Mouse (Mus musculus) heart, embryonic 16.5 days (tissue): ENCODE results near the gene Serinc2. TPM values are rescaled to one million over a fixed set of nuclear protein-coding genes. Genes with fewer than 3 reads are reported as not detected.
A peak's percentile ranks its signal among the peaks of the same experiment; 100 is the strongest.

ENCODE experiments used
- ATAC-seq: fragments of 200-750 bp; cut with Nextera tagmentation; replicated peaks from 2 replicates; pipeline ENCODE4 v1.8.0; 2017; ENCODE audit warnings: moderate number of reproducible peaks; ENCODE audit not compliant: insufficient read depth, low FRiP score; ENCODE audit errors: extremely low read depth
- H3K27ac ChIP-seq: fragments of 300-500 bp; sonication (generic); 2 replicates; pipeline ENCODE4 v1.5.1; 2014; ENCODE audit warnings: mild to moderate bottlenecking, low read length, control low read depth, moderate library complexity
- H3K27me3 ChIP-seq: fragments of 300-500 bp; sonication (generic); 2 replicates; pipeline ENCODE4 v1.6.1; 2014; ENCODE audit warnings: low read length, mixed read lengths; ENCODE audit not compliant: control insufficient read depth, insufficient read depth
- H3K36me3 ChIP-seq: fragments of 300-500 bp; sonication (generic); 2 replicates; pipeline ENCODE4 v1.6.1; 2014; ENCODE audit not compliant: control insufficient read depth, insufficient read depth
- H3K4me1 ChIP-seq: fragments of 300-500 bp; sonication (generic); 2 replicates; pipeline ENCODE4 v1.6.1; 2014; ENCODE audit warnings: low read length, mixed read lengths; ENCODE audit not compliant: control insufficient read depth, insufficient read depth
- H3K4me2 ChIP-seq: fragments of 300-500 bp; sonication (generic); 2 replicates; pipeline ENCODE4 v1.6.1; 2014; ENCODE audit warnings: low read depth, mild to moderate bottlenecking, control low read depth, low read length
- H3K4me3 ChIP-seq: fragments of 300-500 bp; sonication (generic); 2 replicates; pipeline ENCODE4 v1.5.1; 2014; ENCODE audit warnings: mild to moderate bottlenecking, control low read depth, low read length
- H3K9ac ChIP-seq: fragments of 300-500 bp; sonication (generic); 2 replicates; pipeline ENCODE4 v1.6.1; 2014; ENCODE audit warnings: low read length, control low read depth
- H3K9me3 ChIP-seq: fragments of 300-500 bp; sonication (generic); replicated peaks from 2 replicates; pipeline ENCODE4 v1.6.1; 2016; ENCODE audit warnings: low read length; ENCODE audit not compliant: control insufficient read depth
- WGBS: fragments of 180-500 bp; shearing (Covaris S2); extraction: QIAGEN DNeasy Blood & Tissue Kit; methylation state at CpG from one replicate; pipeline ENCODE4 v1.1.7; 2014; 5-methylcytosine and 5-hydroxymethylcytosine counted together
- polyA plus RNA-seq: library from polyadenylated mRNA; unstranded; fragments of >200 nt; fragmentation: Nextera tagmentation; extraction: Ambion mirVana; gene quantifications from 2 replicates; pipeline ENCODE4 v1.2.1, GENCODE M21; 2015

Gene Serinc2
- 5.4 and 6.4 TPM in 2 replicates for polyA plus RNA-seq

GRCm38 (mm10) chr4:130279105-130279504, at the start of gene Serinc2:
Serinc2 (minus strand) TSS chr4:130279205.
- Histone ChIP-seq H3K27ac (no peak within 1 kb of the TSS), H3K27me3 (peaks cover 49% of the 10 kb centered on the region), H3K4me3 (no peak within 1 kb of the TSS), H3K4me1 (peaks cover 4% of the 10 kb centered on the region), H3K4me2 (no peak within 1 kb of the TSS), H3K36me3 (no peaks in the 10 kb centered on the region), H3K9me3 (no peaks in the 10 kb centered on the region), H3K9ac (no peak within 1 kb of the TSS)
- ATAC-seq: no peak
- 66% methylated on average over 2 of the region's 2 CpGs for WGBS

DNA sequence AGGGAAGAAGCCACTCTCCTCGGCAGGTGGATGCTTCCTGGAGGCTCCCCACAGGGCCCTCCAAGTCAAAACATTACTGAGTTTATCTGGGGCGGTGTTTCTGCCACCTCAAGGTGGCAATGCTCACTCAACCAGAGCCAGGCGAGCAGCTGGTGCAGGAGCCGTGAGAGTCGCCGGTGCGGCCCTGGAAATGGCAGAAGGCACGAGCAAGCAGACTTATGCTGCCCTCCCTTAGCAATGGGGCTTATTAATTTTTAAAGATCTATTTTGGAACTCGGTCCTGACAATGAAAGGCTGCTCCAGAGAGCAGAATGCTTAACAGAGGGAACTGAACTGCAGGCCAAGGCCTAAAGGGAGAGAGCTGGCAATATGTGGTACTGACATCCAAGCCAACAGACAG, 48.4 kb upstream of the Serinc2 start:
- Histone ChIP-seq H3K9me3 (no peaks in the 10 kb centered on the region), H3K4me1 (peaks cover 18% of the 10 kb centered on the region), H3K36me3 (peaks cover 27% of the 10 kb centered on the region), H3K4me2 (no peak overlapping the region), H3K27ac (0 out of 2 replicates have a peak overlapping the region, but pooled peaks have one; percentile 4), H3K9ac (no peak overlapping the region), H3K27me3 (no peaks in the 10 kb centered on the region), H3K4me3 (no peak overlapping the region)
- ATAC-seq: no peak
- WGBS: 82% methylated on average over 9 of the region's 9 CpGs

DNA sequence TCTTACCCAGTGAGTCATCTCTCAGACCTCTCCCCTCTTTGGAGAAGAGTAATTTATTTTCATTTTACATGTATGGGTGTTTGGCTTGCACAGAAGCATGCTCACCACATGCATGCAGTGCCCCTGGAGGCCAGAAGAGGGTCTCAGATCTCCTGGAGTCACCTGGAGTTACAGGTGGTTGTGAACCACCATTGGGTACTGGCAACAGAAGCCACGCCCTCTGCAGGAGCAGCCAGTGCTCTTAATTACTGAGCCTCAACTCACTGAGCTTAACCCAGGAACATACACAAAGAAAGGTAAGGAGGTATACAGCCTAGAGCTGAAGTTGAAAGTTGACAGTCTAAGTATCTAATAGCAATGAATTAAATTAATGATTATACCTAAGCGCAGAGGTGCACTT, 46.4 kb upstream of the Serinc2 start:
- no peak overlapping the region for H3K4me2 ChIP-seq
- no peaks in the 10 kb centered on the region for H3K27me3 ChIP-seq
- no peak for ATAC-seq
- peaks cover 25% of the 10 kb centered on the region for H3K36me3 ChIP-seq
- 97% methylated on average over 2 of the region's 2 CpGs for WGBS
- H3K27ac ChIP-seq: no peak overlapping the region
- no peak overlapping the region for H3K4me3 ChIP-seq
- no peaks in the 10 kb centered on the region for H3K9me3 ChIP-seq
- H3K4me1 ChIP-seq: peaks cover 21% of the 10 kb centered on the region
- H3K9ac ChIP-seq: no peak overlapping the region

DNA sequence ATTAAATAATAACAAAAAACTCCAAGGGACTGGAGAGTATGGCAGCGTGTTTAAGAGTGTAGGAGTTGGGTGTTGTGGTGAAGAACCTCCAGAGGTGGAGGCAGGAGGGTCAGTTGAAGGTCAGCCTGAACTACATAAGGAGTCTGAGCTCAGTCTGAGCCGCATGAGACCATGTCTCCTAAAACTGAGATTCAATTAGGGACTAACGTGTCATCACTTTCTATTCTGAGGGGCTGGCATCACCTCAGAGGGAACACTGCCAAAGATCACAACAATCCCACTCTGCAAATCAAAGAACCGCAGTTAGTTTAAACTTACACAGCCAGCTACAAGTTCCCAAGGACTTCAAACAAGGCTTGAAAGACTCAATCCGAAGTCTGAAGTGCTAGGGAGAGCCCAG, 44.6 kb upstream of the Serinc2 start:
- Histone ChIP-seq H3K9ac (peak overlapping the region; percentile 52), H3K9me3 (no peaks in the 10 kb centered on the region), H3K4me1 (peaks cover 22% of the 10 kb centered on the region), H3K27me3 (no peaks in the 10 kb centered on the region), H3K36me3 (peaks cover 22% of the 10 kb centered on the region), H3K4me3 (no peak overlapping the region), H3K27ac (peak overlapping the region; percentile 79), H3K4me2 (peak overlapping the region; percentile 14; the same call in 1 of the 2 replicates)
- ATAC-seq: peak; percentile 92
- WGBS: 21% methylated on average over 5 of the region's 5 CpGs

- ATAC-seq: no peak
- WGBS: 47% methylated on average over 1 of the region's 1 CpGs
- Histone ChIP-seq H3K36me3 (peaks cover 22% of the 10 kb centered on the region), H3K4me3 (no peak overlapping the region), H3K9ac (no peak overlapping the region), H3K9me3 (no peaks in the 10 kb centered on the region), H3K4me1 (peaks cover 26% of the 10 kb centered on the region), H3K27me3 (no peaks in the 10 kb centered on the region), H3K27ac (peak overlapping the region; percentile 79), H3K4me2 (no peak overlapping the region)
Observed at GRCm38 (mm10) chr4:130323165-130323564, 44.2 kb upstream of the Serinc2 start.

DNA sequence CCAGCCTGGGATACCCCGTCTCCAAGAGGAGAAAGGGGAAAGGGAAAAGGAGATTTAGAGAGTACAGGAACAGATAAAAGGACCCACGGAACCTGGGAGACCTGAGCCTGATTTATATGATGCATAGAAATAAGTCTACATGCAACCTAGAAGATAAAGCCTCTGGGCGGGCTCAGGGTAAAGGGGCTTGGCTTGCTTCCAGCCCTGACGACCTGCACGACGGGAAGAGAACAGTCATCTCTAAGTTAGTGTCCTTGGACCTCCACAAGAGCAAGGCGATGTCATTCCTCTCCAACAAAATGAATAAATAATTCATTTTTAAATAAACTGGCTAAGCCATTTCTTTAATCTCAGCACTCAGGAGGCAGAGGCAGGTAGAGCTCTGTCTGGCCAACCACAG, 43.6 kb upstream of the Serinc2 start:
- ATAC-seq: no peak
- H3K36me3 ChIP-seq: peaks cover 22% of the 10 kb centered on the region
- peaks cover 29% of the 10 kb centered on the region for H3K4me1 ChIP-seq
- peak overlapping the region; percentile 79 for H3K27ac ChIP-seq
- 59% methylated on average over 7 of the region's 7 CpGs for WGBS
- H3K4me3 ChIP-seq: no peak overlapping the region
- H3K9me3 ChIP-seq: no peaks in the 10 kb centered on the region
- no peaks in the 10 kb centered on the region for H3K27me3 ChIP-seq
- H3K4me2 ChIP-seq: no peak overlapping the region
- 0 out of 2 replicates have a peak overlapping the region, but pooled peaks have one; percentile 5 for H3K9ac ChIP-seq

DNA sequence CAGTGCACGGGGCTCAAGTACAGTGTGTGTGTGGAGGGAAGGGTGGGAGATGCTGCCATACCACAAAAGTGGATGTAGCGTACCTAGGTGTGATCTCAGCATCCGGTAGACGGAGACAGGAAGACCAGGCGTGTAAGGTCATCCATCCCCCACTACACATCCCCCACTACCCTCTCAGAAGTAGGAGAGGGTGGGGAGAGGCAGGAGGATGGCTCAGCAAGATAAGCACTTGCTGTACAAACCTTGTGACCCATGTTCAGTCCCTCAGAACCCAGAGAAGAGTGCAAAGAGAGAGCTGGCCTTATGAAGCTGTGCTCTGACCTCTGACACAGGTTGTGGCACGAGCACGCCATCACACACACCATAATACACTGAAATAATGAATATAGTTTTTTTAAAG, 42.6 kb upstream of the Serinc2 start:
- H3K9ac ChIP-seq: no peak overlapping the region
- H3K4me2 ChIP-seq: no peak overlapping the region
- ATAC-seq: no peak
- H3K27ac ChIP-seq: peak overlapping the region; percentile 79; the same call in 1 of the 2 replicates
- no peaks in the 10 kb centered on the region for H3K27me3 ChIP-seq
- H3K4me3 ChIP-seq: no peak overlapping the region
- H3K36me3 ChIP-seq: peaks cover 18% of the 10 kb centered on the region
- no peaks in the 10 kb centered on the region for H3K9me3 ChIP-seq
- WGBS: 87% methylated on average over 7 of the region's 7 CpGs
- peaks cover 35% of the 10 kb centered on the region for H3K4me1 ChIP-seq

DNA sequence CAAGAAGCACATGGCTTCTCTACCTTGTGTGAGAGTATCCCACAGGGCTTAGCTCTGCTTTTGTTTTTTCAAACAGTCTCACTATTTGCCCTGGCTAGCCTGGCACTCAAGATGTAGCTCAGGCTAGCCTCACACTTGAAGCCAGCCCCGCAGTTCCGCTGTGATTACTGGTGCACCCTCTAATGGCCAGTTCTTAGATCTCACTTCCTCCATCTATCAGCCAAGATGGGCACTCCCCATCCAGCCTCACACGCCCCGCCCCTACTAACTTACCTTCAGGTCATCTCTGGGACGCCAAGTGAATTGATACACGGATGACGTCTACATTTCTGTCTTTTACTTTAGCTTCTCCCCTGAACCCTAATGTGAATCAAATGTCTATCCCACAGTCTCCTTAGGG, 40.6 kb upstream of the Serinc2 start:
- no peak for ATAC-seq
- 91% methylated on average over 7 of the region's 7 CpGs for WGBS
- Histone ChIP-seq H3K4me3 (no peak overlapping the region), H3K27me3 (no peaks in the 10 kb centered on the region), H3K4me2 (no peak overlapping the region), H3K9me3 (no peaks in the 10 kb centered on the region), H3K4me1 (peaks cover 52% of the 10 kb centered on the region), H3K36me3 (peaks cover 13% of the 10 kb centered on the region), H3K27ac (no peak overlapping the region), H3K9ac (no peak overlapping the region)

- no peak for ATAC-seq
- WGBS: 74% methylated on average over 3 of the region's 3 CpGs
- Histone ChIP-seq H3K4me1 (peaks cover 47% of the 10 kb centered on the region), H3K9me3 (no peaks in the 10 kb centered on the region), H3K27ac (peak overlapping the region; percentile 44), H3K4me3 (no peak overlapping the region), H3K4me2 (no peak overlapping the region), H3K9ac (peak overlapping the region; percentile 46; the same call in 1 of the 2 replicates), H3K27me3 (no peaks in the 10 kb centered on the region), H3K36me3 (peaks cover 24% of the 10 kb centered on the region)
Observed at GRCm38 (mm10) chr4:130318122-130318521, 39.1 kb upstream of the Serinc2 start.
